Mouse (Mus musculus) small intestine, adult 2 months (tissue): Measurements from ENCODE around the gene Ext2.

Experiments used
- CTCF ChIP-seq: fragments of 200-500 bp; IDR thresholded peaks from 2 replicates; pipeline ENCODE4 v1.5.1; 2012; ENCODE audit warnings: low read depth, mild to moderate bottlenecking, control low read depth, inconsistent platforms, low read length, moderate library complexity, mixed read lengths; ENCODE audit not compliant: insufficient replicate concordance, insufficient read length; ENCODE audit errors: extremely low read depth
- POLR2A ChIP-seq: fragments of 200-500 bp; IDR thresholded peaks from 2 replicates; pipeline ENCODE4 v1.6.1; 2012; ENCODE audit warnings: low read depth, mild to moderate bottlenecking, control low read depth, inconsistent platforms, low read length, moderate library complexity

GRCm38 (mm10) chr2:93741700-93742099 is 80.7 kb downstream of the Ext2 start:
- no peak for TF ChIP-seq CTCF
- TF ChIP-seq POLR2A = no peak
